Mouse (Mus musculus): ENCODE measurements at regions not wholly inside any gene's neighbourhood (a gene's known extent, or its start where the extent isn't known, plus 50 kb on each side); places are given as distances from the start of the nearest gene placed in this dataset.
A peak's percentile ranks its signal among the peaks of the same experiment; 100 is the strongest.

- H3K4me3 ChIP-seq (ENCODE audit: insufficient read depth, low read length): no peak overlapping the region
- no peak overlapping the region for H3K27ac ChIP-seq (ENCODE audit: insufficient read depth, low read length)
- peak; percentile 67; the same call in 1 of the 2 replicates for TF ChIP-seq CTCF (IDR thresholded peaks at IDR 0.05; ENCODE audit: extremely low read depth, insufficient read depth, low read length)
- no peak for TF ChIP-seq POLR2A (IDR thresholded peaks at IDR 0.05; ENCODE audit: extremely low read depth, insufficient read depth, low read length)
- no peaks in the 10 kb centered on the region for H3K4me1 ChIP-seq (ENCODE audit: control insufficient read depth, insufficient read depth, low read length)
These were observed 101.5 kb upstream of the 2210010C04Rik start for GRCm38 (mm10) chr6:41136717-41137400.

- Histone ChIP-seq H3K4me1 (ENCODE audit: control insufficient read depth, insufficient read depth, low read length) (no peaks in the 10 kb centered on the region), H3K4me3 (ENCODE audit: insufficient read depth, low read length) (no peak overlapping the region), H3K27ac (ENCODE audit: insufficient read depth, low read length) (no peak overlapping the region)
- TF ChIP-seq CTCF (IDR thresholded peaks at IDR 0.05; ENCODE audit: extremely low read depth, insufficient read depth, low read length) (no peak), POLR2A (IDR thresholded peaks at IDR 0.05; ENCODE audit: extremely low read depth, insufficient read depth, low read length) (no peak)
These were observed 99.9 kb upstream of the 2210010C04Rik start for GRCm38 (mm10) chr6:41135160-41135559.

GRCm38 (mm10) chr6:41129906-41130305 lies 94.6 kb upstream of the 2210010C04Rik start:
- no peak overlapping the region for H3K4me3 ChIP-seq (ENCODE audit: insufficient read depth, low read length)
- no peak for TF ChIP-seq CTCF (IDR thresholded peaks at IDR 0.05; ENCODE audit: extremely low read depth, insufficient read depth, low read length)
- no peak for TF ChIP-seq POLR2A (IDR thresholded peaks at IDR 0.05; ENCODE audit: extremely low read depth, insufficient read depth, low read length)
- H3K27ac ChIP-seq (ENCODE audit: insufficient read depth, low read length): no peak overlapping the region
- H3K4me1 ChIP-seq (ENCODE audit: control insufficient read depth, insufficient read depth, low read length): no peaks in the 10 kb centered on the region

- Histone ChIP-seq H3K27ac (ENCODE audit: insufficient read depth, low read length) (no peak overlapping the region), H3K4me3 (ENCODE audit: insufficient read depth, low read length) (no peak overlapping the region), H3K4me1 (ENCODE audit: control insufficient read depth, insufficient read depth, low read length) (no peaks in the 10 kb centered on the region)
- TF ChIP-seq CTCF (IDR thresholded peaks at IDR 0.05; ENCODE audit: extremely low read depth, insufficient read depth, low read length): no peak
- no peak for TF ChIP-seq POLR2A (IDR thresholded peaks at IDR 0.05; ENCODE audit: extremely low read depth, insufficient read depth, low read length)
These were observed 92.5 kb upstream of the 2210010C04Rik start for GRCm38 (mm10) chr6:41127816-41128215.

GRCm38 (mm10) chr6:41126855-41127254 lies 91.5 kb upstream of the 2210010C04Rik start:
- H3K4me1 ChIP-seq (ENCODE audit: control insufficient read depth, insufficient read depth, low read length): no peaks in the 10 kb centered on the region
- TF ChIP-seq CTCF (IDR thresholded peaks at IDR 0.05; ENCODE audit: extremely low read depth, insufficient read depth, low read length): no peak
- no peak for TF ChIP-seq POLR2A (IDR thresholded peaks at IDR 0.05; ENCODE audit: extremely low read depth, insufficient read depth, low read length)
- no peak overlapping the region for H3K4me3 ChIP-seq (ENCODE audit: insufficient read depth, low read length)
- no peak overlapping the region for H3K27ac ChIP-seq (ENCODE audit: insufficient read depth, low read length)

GRCm38 (mm10) chr6:41121641-41122040 lies 86.3 kb upstream of the 2210010C04Rik start:
- no peak overlapping the region for H3K4me3 ChIP-seq (ENCODE audit: insufficient read depth, low read length)
- no peaks in the 10 kb centered on the region for H3K4me1 ChIP-seq (ENCODE audit: control insufficient read depth, insufficient read depth, low read length)
- no peak overlapping the region for H3K27ac ChIP-seq (ENCODE audit: insufficient read depth, low read length)
- TF ChIP-seq CTCF (IDR thresholded peaks at IDR 0.05; ENCODE audit: extremely low read depth, insufficient read depth, low read length) (no peak), POLR2A (IDR thresholded peaks at IDR 0.05; ENCODE audit: extremely low read depth, insufficient read depth, low read length) (no peak)

GRCm38 (mm10) chr6:41119176-41119575 lies 83.9 kb upstream of the 2210010C04Rik start:
- Histone ChIP-seq H3K4me3 (ENCODE audit: insufficient read depth, low read length) (no peak overlapping the region), H3K27ac (ENCODE audit: insufficient read depth, low read length) (no peak overlapping the region), H3K4me1 (ENCODE audit: control insufficient read depth, insufficient read depth, low read length) (no peaks in the 10 kb centered on the region)
- TF ChIP-seq CTCF (IDR thresholded peaks at IDR 0.05; ENCODE audit: extremely low read depth, insufficient read depth, low read length): no peak
- no peak for TF ChIP-seq POLR2A (IDR thresholded peaks at IDR 0.05; ENCODE audit: extremely low read depth, insufficient read depth, low read length)

GRCm38 (mm10) chr6:41118201-41118976 lies 83.1 kb upstream of the 2210010C04Rik start:
- TF ChIP-seq POLR2A (IDR thresholded peaks at IDR 0.05; ENCODE audit: extremely low read depth, insufficient read depth, low read length) (no peak), CTCF (IDR thresholded peaks at IDR 0.05; ENCODE audit: extremely low read depth, insufficient read depth, low read length) (peak; percentile 54)
- H3K4me3 ChIP-seq (ENCODE audit: insufficient read depth, low read length): no peak overlapping the region
- H3K27ac ChIP-seq (ENCODE audit: insufficient read depth, low read length): no peak overlapping the region
- no peaks in the 10 kb centered on the region for H3K4me1 ChIP-seq (ENCODE audit: control insufficient read depth, insufficient read depth, low read length)

- Histone ChIP-seq H3K4me1 (ENCODE audit: control insufficient read depth, insufficient read depth, low read length) (no peaks in the 10 kb centered on the region), H3K27ac (ENCODE audit: insufficient read depth, low read length) (no peak overlapping the region), H3K4me3 (ENCODE audit: insufficient read depth, low read length) (no peak overlapping the region)
- no peak for TF ChIP-seq POLR2A (IDR thresholded peaks at IDR 0.05; ENCODE audit: extremely low read depth, insufficient read depth, low read length)
- TF ChIP-seq CTCF (IDR thresholded peaks at IDR 0.05; ENCODE audit: extremely low read depth, insufficient read depth, low read length): no peak
These were observed 78.6 kb upstream of the 2210010C04Rik start for GRCm38 (mm10) chr6:41113943-41114342.

All from cortical plate, adult 2 months (tissue).